8 mouse cellular contexts compared by ENCODE assay signal in the genomic region with DNA sequence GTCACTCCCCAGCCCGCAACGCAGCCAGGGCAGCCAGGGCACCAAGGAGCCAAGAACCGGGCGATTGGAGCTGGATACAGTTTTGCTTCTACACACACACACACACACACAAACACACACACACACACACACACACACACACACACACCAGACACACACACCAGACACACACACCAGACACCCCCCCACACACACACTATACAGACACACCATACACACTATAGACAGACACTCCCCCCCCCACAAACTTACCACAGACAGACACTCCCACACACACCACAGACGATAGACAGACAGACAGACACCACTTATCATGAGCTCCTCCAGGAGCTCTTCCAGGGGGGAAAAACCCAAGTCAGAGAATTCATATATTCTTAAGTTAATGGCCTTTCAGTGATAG. TPM values are rescaled to one million over a fixed set of nuclear protein-coding genes. Genes with fewer than 3 reads are reported as not detected.
DNase-seq lines count a peak whose midpoint lies in the region; ATAC-seq and TF ChIP-seq lines count a peak whose summit lies in the region.

A gene (minus strand): TSS at position 122 of the 400 bp plus-strand sequence.

- no peaks in the 10 kb centered on the region for H3K79me2 ChIP-seq in C2C12 (ENCODE audit: control insufficient read depth, insufficient read depth)

- no peak for TF ChIP-seq CTCF in C2C12 (IDR thresholded peaks at IDR 0.05; ENCODE audit: control insufficient read depth, insufficient read depth, insufficient read length)

- intact Hi-C loops in heart, postnatal 10 days (cut with DNase I): no loop called here

- no peaks in the 10 kb centered on the region for H3K9me3 ChIP-seq in forebrain, embryonic 16.5 days (ENCODE audit: control insufficient read depth, low read length)
- H3K9me3 ChIP-seq in limb, embryonic 14.5 days (ENCODE audit: control insufficient read depth, low read length): no peaks in the 10 kb centered on the region

- H3K9ac ChIP-seq in forebrain, embryonic 16.5 days (replicated peaks; ENCODE audit: low read depth, low read length): peak within 1 kb of the TSS; percentile 60
- peak within 1 kb of the TSS; percentile 55 for H3K9ac ChIP-seq in limb, embryonic 14.5 days (ENCODE audit: low read depth, low read length, severe bottlenecking)

- no peaks in the 10 kb centered on the region for H3K79me3 ChIP-seq in C2C12 (ENCODE audit: low read depth)

- peak within 1 kb of the TSS; percentile 13 for H3ac ChIP-seq in C2C12 (ENCODE audit: control insufficient read depth, insufficient read length, low read depth)

- H3K4me2 ChIP-seq in forebrain, embryonic 16.5 days (ENCODE audit: low read length): peak within 1 kb of the TSS; percentile 97
- peak within 1 kb of the TSS; percentile 99 for H3K4me2 ChIP-seq in limb, embryonic 14.5 days (replicated peaks; ENCODE audit: low read depth, low read length, severe bottlenecking)

- peak; percentile 3 for DNase-seq in heart, adult 11 months
- DNase-seq in heart, postnatal 10 days: no peak
- no peak for DNase-seq in limb, embryonic 14.5 days (ENCODE audit: low spot score)
- DNase-seq in cerebellum, postnatal 25 days: no peak
- no peak for DNase-seq in ovary, postnatal 14 days (ENCODE audit: low spot score)

- ATAC-seq in forebrain, embryonic 16.5 days: peak; percentile 60
- ATAC-seq in limb, embryonic 14.5 days (ENCODE audit: low FRiP score, low read depth): peak; percentile 45
- no peak for ATAC-seq in monocyte, adult 5-6 weeks (replicated peaks; ENCODE audit: insufficient number of reproducible peaks, low FRiP score, low TSS enrichment, poor library complexity, severe bottlenecking)

- no peak for TF ChIP-seq POLR2A in limb, embryonic 14.5 days (IDR thresholded peaks at IDR 0.05; ENCODE audit: borderline replicate concordance, extremely low read depth, insufficient read depth, insufficient read length)

- H3K4me1 ChIP-seq in forebrain, embryonic 16.5 days (replicated peaks; ENCODE audit: control insufficient read depth, insufficient read depth, low read length): peaks cover 6% of the 10 kb centered on the region
- H3K4me1 ChIP-seq in limb, embryonic 14.5 days (ENCODE audit: control insufficient read depth, insufficient read depth, low read length): peaks cover 8% of the 10 kb centered on the region

- peaks cover 21% of the 10 kb centered on the region for H3K27me3 ChIP-seq in C2C12 (ENCODE audit: control insufficient read depth, insufficient read depth, insufficient read length)
- peaks cover 7% of the 10 kb centered on the region; the same call in 1 of the 2 replicates for H3K27me3 ChIP-seq in forebrain, embryonic 16.5 days (replicated peaks; ENCODE audit: control insufficient read depth, insufficient read depth, low read length)
- H3K27me3 ChIP-seq in limb, embryonic 14.5 days (ENCODE audit: control insufficient read depth, insufficient read depth, low read length): peaks cover 23% of the 10 kb centered on the region; the same call in 1 of the 2 replicates

- 4% methylated on average over 5 of the region's 5 CpGs for WGBS in forebrain, embryonic 16.5 days
- 7% methylated on average over 1 of the region's 5 CpGs for WGBS in limb, embryonic 14.5 days

- H3K27ac ChIP-seq in forebrain, embryonic 16.5 days (ENCODE audit: low read length): no peak within 1 kb of the TSS
- no peak within 1 kb of the TSS for H3K27ac ChIP-seq in limb, embryonic 14.5 days (replicated peaks; ENCODE audit: low read depth, low read length)

- H3K4me3 ChIP-seq in C2C12 (ENCODE audit: insufficient read depth, poor library complexity, severe bottlenecking): no peak within 1 kb of the TSS
- peak within 1 kb of the TSS; percentile 58 for H3K4me3 ChIP-seq in forebrain, embryonic 16.5 days (replicated peaks; ENCODE audit: low read length)
- H3K4me3 ChIP-seq in limb, embryonic 14.5 days (replicated peaks; ENCODE audit: low read length): peak within 1 kb of the TSS; percentile 54

- H3K36me3 ChIP-seq in C2C12 (ENCODE audit: control insufficient read depth, insufficient read depth): no peaks in the 10 kb centered on the region
- H3K36me3 ChIP-seq in forebrain, embryonic 16.5 days (ENCODE audit: control insufficient read depth, insufficient read depth): no peaks in the 10 kb centered on the region
- H3K36me3 ChIP-seq in limb, embryonic 14.5 days (ENCODE audit: control insufficient read depth, insufficient read depth, low read length): no peaks in the 10 kb centered on the region

TF ChIP-seq in C2C12, 6 proteins besides CTCF, POLR2A, EP300 and RAD21:
- no peak for TF ChIP-seq MYOD1 (IDR thresholded peaks at IDR 0.05; ENCODE audit: control insufficient read depth, insufficient read length, low read depth)
- TF ChIP-seq FOSL1 (IDR thresholded peaks at IDR 0.05; ENCODE audit: insufficient read depth, low read length, poor library complexity, severe bottlenecking): no peak
- TF ChIP-seq USF1 (IDR thresholded peaks at IDR 0.05; ENCODE audit: low read depth): no peak
- TF ChIP-seq CEBPB (IDR thresholded peaks at IDR 0.05; ENCODE audit: low read depth): no peak
- TF ChIP-seq MYOG (IDR thresholded peaks at IDR 0.05; ENCODE audit: control insufficient read depth, extremely low read depth, insufficient read length): no peak
- TF ChIP-seq MAX (IDR thresholded peaks at IDR 0.05): no peak
TF ChIP-seq in C2C12: peak in this region for 0.

RNA-seq across cellular contexts. Expression of the gene that starts here (rescaled TPM):
- total RNA-seq in heart, postnatal 10 days (2021): under 1 TPM in 1 of 2 experiments, not detected in 1; 0.60 TPM
- 0.18 TPM for polyA plus RNA-seq in C2C12 (2012; fragmentation: generic; extraction: Trizol)
- polyA plus RNA-seq in forebrain, embryonic 16.5 days (2015; fragmentation: Nextera tagmentation; extraction: Ambion mirVana): 7.4 and 10.9 TPM in 2 replicates
- polyA plus RNA-seq in limb, embryonic 14.5 days (2012; rRNA removed): 0.59 and 0.94 TPM in 2 replicates
- 2.2 and 2.4 TPM in 2 replicates for polyA plus RNA-seq in limb, embryonic 14.5 days (2014; fragmentation: Nextera tagmentation; extraction: Ambion mirVana)
- total RNA-seq in monocyte, adult 5-6 weeks (2017): not detected in 3 replicates
